Comparison of ENCODE assay signal across 8 mouse cellular contexts in the genomic region with DNA sequence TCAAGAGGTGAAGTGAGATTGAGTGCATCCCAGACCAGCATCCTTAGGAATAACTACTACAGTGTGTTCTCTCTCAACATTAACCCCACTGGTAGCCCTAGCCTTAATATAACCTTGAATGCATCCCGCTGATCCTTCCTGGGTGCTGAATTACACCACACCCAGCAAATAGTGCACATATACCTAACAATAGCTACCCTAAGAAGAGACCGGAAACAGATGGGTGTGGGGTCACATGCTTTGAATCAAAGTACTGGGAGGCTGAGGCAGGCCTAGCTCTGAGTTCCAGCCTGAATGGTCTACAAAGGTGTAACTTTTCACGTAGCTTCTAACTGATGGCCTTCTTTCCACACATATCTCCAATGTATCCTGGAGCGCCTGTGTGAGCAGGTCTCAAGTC. TPM values are rescaled to one million over a fixed set of nuclear protein-coding genes. Genes with fewer than 3 reads are reported as not detected.
DNase-seq lines count a peak whose midpoint lies in the region; ATAC-seq and TF ChIP-seq lines count a peak whose summit lies in the region.

No protein-coding gene starts in this region.

- 93% methylated on average over 4 of the region's 4 CpGs for WGBS in kidney, embryonic 16.5 days
- 93% methylated on average over 4 of the region's 4 CpGs for WGBS in hindbrain, embryonic 16.5 days
- 98% methylated on average over 4 of the region's 4 CpGs for WGBS in midbrain, embryonic 16.5 days

- TF ChIP-seq POLR2A in bone marrow macrophage, adult 2 months (IDR thresholded peaks at IDR 0.05; ENCODE audit: borderline replicate concordance, low read depth, low read length), result no peak

- no peaks in the 10 kb centered on the region for H3K27me3 ChIP-seq in kidney, embryonic 16.5 days (ENCODE audit: insufficient read depth, low read length)
- H3K27me3 ChIP-seq in hindbrain, embryonic 16.5 days (replicated peaks; ENCODE audit: control insufficient read depth, insufficient read depth, low read length), result no peaks in the 10 kb centered on the region
- H3K27me3 ChIP-seq in midbrain, embryonic 16.5 days (ENCODE audit: control insufficient read depth, insufficient read depth, low read depth, low read length), result no peaks in the 10 kb centered on the region

- no peaks in the 10 kb centered on the region for H3K9me3 ChIP-seq in kidney, embryonic 16.5 days (ENCODE audit: low read length)
- no peaks in the 10 kb centered on the region for H3K9me3 ChIP-seq in hindbrain, embryonic 16.5 days (ENCODE audit: control insufficient read depth, low read length)
- no peaks in the 10 kb centered on the region for H3K9me3 ChIP-seq in midbrain, embryonic 16.5 days (replicated peaks; ENCODE audit: control insufficient read depth, low read length, poor library complexity, severe bottlenecking)

- peak overlapping the region; percentile 72 for H3K4me3 ChIP-seq in kidney, embryonic 16.5 days (ENCODE audit: low read length)
- H3K4me3 ChIP-seq in bone marrow macrophage, adult 2 months (ENCODE audit: insufficient read depth, low read length), result peak overlapping the region; percentile 82; the same call in 1 of the 2 replicates
- H3K4me3 ChIP-seq in hindbrain, embryonic 16.5 days (ENCODE audit: low read length), result peak overlapping the region; percentile 64
- peak overlapping the region; percentile 59; the same call in 1 of the 2 replicates for H3K4me3 ChIP-seq in midbrain, embryonic 16.5 days (ENCODE audit: low read depth, low read length)

- H3K4me2 ChIP-seq in kidney, embryonic 16.5 days (replicated peaks; ENCODE audit: low read depth, low read length), result peak overlapping the region; percentile 88
- H3K4me2 ChIP-seq in hindbrain, embryonic 16.5 days (ENCODE audit: low read length), result peak overlapping the region; percentile 79
- H3K4me2 ChIP-seq in midbrain, embryonic 16.5 days (ENCODE audit: low read length), result peak overlapping the region; percentile 75

- H3K4me1 ChIP-seq in kidney, embryonic 16.5 days (ENCODE audit: insufficient read depth, low read length), result peaks cover 41% of the 10 kb centered on the region
- H3K4me1 ChIP-seq in bone marrow macrophage, adult 2 months (ENCODE audit: control insufficient read depth, insufficient read depth, low read length), result peaks cover 32% of the 10 kb centered on the region
- H3K4me1 ChIP-seq in hindbrain, embryonic 16.5 days (ENCODE audit: control insufficient read depth, insufficient read depth, low read depth, low read length), result peaks cover 14% of the 10 kb centered on the region
- peaks cover 7% of the 10 kb centered on the region for H3K4me1 ChIP-seq in midbrain, embryonic 16.5 days (ENCODE audit: control insufficient read depth, insufficient read depth, low read length)

- no peak for TF ChIP-seq CTCF in bone marrow macrophage, adult 2 months (IDR thresholded peaks at IDR 0.05; ENCODE audit: low read depth, low read length)

- ATAC-seq in kidney, embryonic 16.5 days (ENCODE audit: low FRiP score, low TSS enrichment), result no peak
- no peak for ATAC-seq in hindbrain, embryonic 16.5 days
- ATAC-seq in midbrain, embryonic 16.5 days, result no peak

- peak overlapping the region; percentile 99 for H3K27ac ChIP-seq in kidney, embryonic 16.5 days (ENCODE audit: low read length)
- H3K27ac ChIP-seq in bone marrow macrophage, adult 2 months (ENCODE audit: insufficient read depth, low read depth, low read length), result no peak overlapping the region
- peak overlapping the region; percentile 98 for H3K27ac ChIP-seq in hindbrain, embryonic 16.5 days (ENCODE audit: low read depth, low read length)
- H3K27ac ChIP-seq in midbrain, embryonic 16.5 days (ENCODE audit: low read length), result peak overlapping the region; percentile 100

- H3K36me3 ChIP-seq in kidney, embryonic 16.5 days (ENCODE audit: insufficient read depth, low read length), result no peaks in the 10 kb centered on the region
- H3K36me3 ChIP-seq in hindbrain, embryonic 16.5 days (ENCODE audit: control insufficient read depth, insufficient read depth, low read length), result no peaks in the 10 kb centered on the region
- no peaks in the 10 kb centered on the region for H3K36me3 ChIP-seq in midbrain, embryonic 16.5 days (ENCODE audit: control insufficient read depth, insufficient read depth, low read length)

- DNase-seq in kidney, postnatal 10 days, result no peak
- no peak for DNase-seq in gastrocnemius, adult 18-20 months (ENCODE audit: low spot score)
- no peak for DNase-seq in adrenal gland, postnatal 14 days
- no peak for DNase-seq in thymus, postnatal 14 days

- H3K9ac ChIP-seq in kidney, embryonic 16.5 days (replicated peaks; ENCODE audit: low read length), result peak overlapping the region; percentile 97
- no peak overlapping the region; the same call in 1 of the 2 replicates for H3K9ac ChIP-seq in hindbrain, embryonic 16.5 days (ENCODE audit: low read depth, low read length)
- no peak overlapping the region; the same call in 1 of the 2 replicates for H3K9ac ChIP-seq in midbrain, embryonic 16.5 days (ENCODE audit: low read depth, low read length)

RNA-seq across cellular contexts. Expression of a gene that starts 37.8 kb away (rescaled TPM):
- polyA plus RNA-seq in kidney, embryonic 16.5 days (2015; fragmentation: Nextera tagmentation; extraction: Ambion mirVana), result 2,279 and 2,662 TPM in 2 replicates
- polyA plus RNA-seq in bone marrow macrophage, adult 2 months (2012; ENCODE audit: insufficient read depth, insufficient read length, missing spikeins), result 1,364 and 1,417 TPM in 2 replicates
- polyA plus RNA-seq in hindbrain, embryonic 16.5 days (2015; fragmentation: Nextera tagmentation; extraction: Ambion mirVana), result 1,165 and 1,204 TPM in 2 replicates
- 1,375 and 1,671 TPM in 2 replicates for polyA plus RNA-seq in midbrain, embryonic 16.5 days (2015; fragmentation: Nextera tagmentation; extraction: Ambion mirVana)
- 10 to 100 TPM; 64.2 to 99.0 TPM for total RNA-seq in gastrocnemius, adult 18-20 months (2021)
- total RNA-seq in adrenal gland, postnatal 14 days (2021), result 806 and 848 TPM in 2 replicates
